Mouse (Mus musculus): ENCODE data around the gene Fam214a. TPM values are rescaled to one million over a fixed set of nuclear protein-coding genes. Genes with fewer than 3 reads are reported as not detected.
A peak's percentile ranks its signal among the peaks of the same experiment; 100 is the strongest.

The Fam214a gene
- polyA plus RNA-seq, 1 experiment from 2014 or later, result 2.1 TPM

- Histone ChIP-seq H3K9me3 (replicated peaks) (no peaks in the 10 kb centered on the region), H3K4me2 (no peak overlapping the region), H3K4me3 (replicated peaks) (no peak overlapping the region), H3K9ac (no peak overlapping the region), H3K36me3 (replicated peaks) (peaks cover 3% of the 10 kb centered on the region; the same call in 1 of the 2 replicates), H3K27me3 (no peaks in the 10 kb centered on the region), H3K4me1 (replicated peaks) (no peaks in the 10 kb centered on the region), H3K27ac (replicated peaks) (no peak overlapping the region)
- no peak for ATAC-seq (ENCODE audit: insufficient read depth)
- WGBS (ENCODE audit: insufficient replicate concordance), result 60% methylated on average over 5 of the region's 5 CpGs
These were observed 49.0 kb downstream of the Fam214a start for GRCm38 (mm10) chr9:75001611-75002204.

DNA sequence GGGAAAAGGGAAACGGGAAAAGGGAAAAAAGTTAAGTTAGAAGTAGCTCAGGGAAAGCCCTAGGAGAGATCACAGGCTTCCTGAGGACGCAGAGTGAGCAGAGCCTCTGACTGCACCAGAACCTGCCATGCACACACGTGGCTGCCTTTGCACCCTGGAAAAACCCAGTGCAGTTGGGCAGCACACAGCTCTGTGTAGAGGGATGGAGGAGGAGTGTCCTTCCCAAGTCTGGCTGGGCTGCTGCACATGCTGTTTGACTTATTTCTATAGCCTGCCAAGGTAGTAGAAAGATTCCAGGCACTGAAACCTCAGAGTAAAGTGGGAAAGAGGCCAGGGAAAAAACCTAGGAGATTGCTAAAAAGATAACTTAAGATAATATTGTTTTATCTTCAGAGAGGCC lies 49.6 kb downstream of the Fam214a start:
- no peaks in the 10 kb centered on the region for H3K4me1 ChIP-seq (replicated peaks)
- no peaks in the 10 kb centered on the region for H3K27me3 ChIP-seq
- H3K4me3 ChIP-seq (replicated peaks), result no peak overlapping the region
- 43% methylated on average over 3 of the region's 3 CpGs for WGBS (ENCODE audit: insufficient replicate concordance)
- peaks cover 3% of the 10 kb centered on the region; the same call in 1 of the 2 replicates for H3K36me3 ChIP-seq (replicated peaks)
- H3K27ac ChIP-seq (replicated peaks), result no peak overlapping the region
- ATAC-seq (ENCODE audit: insufficient read depth), result no peak
- H3K4me2 ChIP-seq, result no peak overlapping the region
- no peaks in the 10 kb centered on the region for H3K9me3 ChIP-seq (replicated peaks)
- no peak overlapping the region for H3K9ac ChIP-seq

GRCm38 (mm10) chr9:75004203-75004602 lies 51.5 kb downstream of the Fam214a start:
- H3K4me1 ChIP-seq (replicated peaks), result no peaks in the 10 kb centered on the region
- H3K27me3 ChIP-seq, result no peaks in the 10 kb centered on the region
- H3K4me3 ChIP-seq (replicated peaks), result no peak overlapping the region
- peaks cover 3% of the 10 kb centered on the region; the same call in 1 of the 2 replicates for H3K36me3 ChIP-seq (replicated peaks)
- WGBS (ENCODE audit: insufficient replicate concordance), result 81% methylated on average over 10 of the region's 10 CpGs
- no peak for ATAC-seq (ENCODE audit: insufficient read depth)
- H3K9ac ChIP-seq, result no peak overlapping the region
- no peaks in the 10 kb centered on the region for H3K9me3 ChIP-seq (replicated peaks)
- H3K4me2 ChIP-seq, result no peak overlapping the region
- no peak overlapping the region for H3K27ac ChIP-seq (replicated peaks)

DNA sequence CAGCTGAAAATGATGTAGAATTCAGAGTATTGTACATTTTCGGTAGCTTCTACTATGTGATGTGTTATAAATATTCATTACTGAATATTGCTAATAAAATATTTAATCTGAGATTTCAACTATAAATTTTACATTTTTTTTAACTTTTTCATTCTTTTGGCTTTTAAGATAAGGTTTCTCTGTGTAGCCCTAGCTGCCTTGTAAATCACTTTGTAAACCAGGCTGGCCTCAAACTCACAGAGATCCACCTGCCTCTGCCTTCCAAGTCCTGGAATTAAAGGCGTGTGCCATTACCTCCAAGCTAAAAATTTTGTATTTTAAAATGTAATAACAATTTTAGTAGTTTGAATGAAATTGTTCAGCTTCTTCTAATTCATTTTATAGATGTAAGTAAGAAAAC lies 63.9 kb downstream of the Fam214a start:
- H3K4me1 ChIP-seq (replicated peaks), result no peaks in the 10 kb centered on the region
- H3K4me2 ChIP-seq, result no peak overlapping the region
- ATAC-seq (ENCODE audit: insufficient read depth), result no peak
- H3K27ac ChIP-seq (replicated peaks), result no peak overlapping the region
- no peaks in the 10 kb centered on the region for H3K27me3 ChIP-seq
- no peak overlapping the region for H3K4me3 ChIP-seq (replicated peaks)
- no peaks in the 10 kb centered on the region for H3K9me3 ChIP-seq (replicated peaks)
- no peaks in the 10 kb centered on the region for H3K36me3 ChIP-seq (replicated peaks)
- WGBS (ENCODE audit: insufficient replicate concordance), result 68% methylated on average over 2 of the region's 2 CpGs
- no peak overlapping the region for H3K9ac ChIP-seq

DNA sequence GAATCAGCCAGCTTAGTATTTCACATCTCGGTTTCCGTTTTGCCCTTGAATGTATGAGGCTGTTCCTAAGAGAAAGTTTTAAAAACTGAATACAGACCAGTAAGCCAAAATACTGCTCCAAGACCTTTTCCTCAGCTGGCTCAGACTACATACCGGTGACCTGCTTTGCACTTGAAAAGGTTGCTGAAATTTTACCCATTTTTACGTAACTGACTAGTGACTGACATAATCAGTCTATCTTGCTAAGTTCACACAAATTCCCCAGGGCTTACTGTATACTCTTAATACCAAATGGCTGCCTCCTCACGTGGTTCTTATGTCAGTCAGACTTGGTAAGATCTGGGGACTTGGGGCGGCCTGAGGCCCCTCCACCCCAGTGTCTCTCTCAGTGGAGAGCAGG lies 66.5 kb downstream of the Fam214a start:
- Histone ChIP-seq H3K4me3 (replicated peaks) (no peak overlapping the region), H3K9me3 (replicated peaks) (no peaks in the 10 kb centered on the region), H3K4me1 (replicated peaks) (peaks cover 6% of the 10 kb centered on the region), H3K4me2 (no peak overlapping the region), H3K27me3 (no peaks in the 10 kb centered on the region), H3K9ac (no peak overlapping the region), H3K36me3 (replicated peaks) (no peaks in the 10 kb centered on the region), H3K27ac (replicated peaks) (no peak overlapping the region)
- 66% methylated on average over 6 of the region's 6 CpGs for WGBS (ENCODE audit: insufficient replicate concordance)
- ATAC-seq (ENCODE audit: insufficient read depth), result no peak

GRCm38 (mm10) chr9:75019592-75019991 lies 66.9 kb downstream of the Fam214a start:
- H3K4me1 ChIP-seq (replicated peaks), result peaks cover 9% of the 10 kb centered on the region
- 80% methylated on average over 3 of the region's 3 CpGs for WGBS (ENCODE audit: insufficient replicate concordance)
- H3K27ac ChIP-seq (replicated peaks), result no peak overlapping the region
- no peak overlapping the region for H3K4me3 ChIP-seq (replicated peaks)
- ATAC-seq (ENCODE audit: insufficient read depth), result no peak
- no peaks in the 10 kb centered on the region for H3K27me3 ChIP-seq
- no peaks in the 10 kb centered on the region for H3K36me3 ChIP-seq (replicated peaks)
- no peaks in the 10 kb centered on the region for H3K9me3 ChIP-seq (replicated peaks)
- H3K9ac ChIP-seq, result no peak overlapping the region
- H3K4me2 ChIP-seq, result no peak overlapping the region

GRCm38 (mm10) chr9:75020561-75020960 lies 67.9 kb downstream of the Fam214a start:
- no peak overlapping the region for H3K9ac ChIP-seq
- no peak overlapping the region for H3K4me2 ChIP-seq
- ATAC-seq (ENCODE audit: insufficient read depth), result no peak
- WGBS (ENCODE audit: insufficient replicate concordance), result 55% methylated on average over 4 of the region's 4 CpGs
- H3K27me3 ChIP-seq, result no peaks in the 10 kb centered on the region
- H3K36me3 ChIP-seq (replicated peaks), result no peaks in the 10 kb centered on the region
- H3K4me1 ChIP-seq (replicated peaks), result peaks cover 9% of the 10 kb centered on the region
- H3K4me3 ChIP-seq (replicated peaks), result no peak overlapping the region
- H3K9me3 ChIP-seq (replicated peaks), result no peaks in the 10 kb centered on the region
- no peak overlapping the region for H3K27ac ChIP-seq (replicated peaks)

DNA sequence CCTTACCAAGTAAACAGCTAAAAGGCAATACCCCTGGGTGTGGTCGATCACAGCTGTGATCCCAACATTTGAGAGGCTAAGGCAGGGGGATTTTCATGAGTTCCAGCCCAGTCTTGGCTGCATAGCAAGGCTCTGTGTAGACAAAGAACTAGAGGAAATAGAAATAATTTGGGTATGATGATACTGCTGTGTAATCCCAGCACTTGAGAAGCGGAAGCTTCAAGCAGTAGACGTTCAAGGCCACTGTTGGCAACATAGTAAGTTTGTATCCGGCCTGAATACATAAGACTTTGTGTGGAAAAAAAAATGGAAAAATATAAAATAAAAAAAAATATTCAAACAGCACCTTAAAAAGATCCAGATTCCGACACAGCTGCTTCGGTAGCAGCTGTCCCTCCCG lies 69.9 kb downstream of the Fam214a start:
- no peak overlapping the region for H3K4me2 ChIP-seq
- no peak overlapping the region for H3K4me3 ChIP-seq (replicated peaks)
- no peak for ATAC-seq (ENCODE audit: insufficient read depth)
- no peaks in the 10 kb centered on the region for H3K27me3 ChIP-seq
- H3K9me3 ChIP-seq (replicated peaks), result no peaks in the 10 kb centered on the region
- WGBS (ENCODE audit: insufficient replicate concordance), result 71% methylated on average over 7 of the region's 7 CpGs
- no peak overlapping the region for H3K9ac ChIP-seq
- peaks cover 9% of the 10 kb centered on the region for H3K4me1 ChIP-seq (replicated peaks)
- H3K27ac ChIP-seq (replicated peaks), result no peak overlapping the region
- no peaks in the 10 kb centered on the region for H3K36me3 ChIP-seq (replicated peaks)

DNA sequence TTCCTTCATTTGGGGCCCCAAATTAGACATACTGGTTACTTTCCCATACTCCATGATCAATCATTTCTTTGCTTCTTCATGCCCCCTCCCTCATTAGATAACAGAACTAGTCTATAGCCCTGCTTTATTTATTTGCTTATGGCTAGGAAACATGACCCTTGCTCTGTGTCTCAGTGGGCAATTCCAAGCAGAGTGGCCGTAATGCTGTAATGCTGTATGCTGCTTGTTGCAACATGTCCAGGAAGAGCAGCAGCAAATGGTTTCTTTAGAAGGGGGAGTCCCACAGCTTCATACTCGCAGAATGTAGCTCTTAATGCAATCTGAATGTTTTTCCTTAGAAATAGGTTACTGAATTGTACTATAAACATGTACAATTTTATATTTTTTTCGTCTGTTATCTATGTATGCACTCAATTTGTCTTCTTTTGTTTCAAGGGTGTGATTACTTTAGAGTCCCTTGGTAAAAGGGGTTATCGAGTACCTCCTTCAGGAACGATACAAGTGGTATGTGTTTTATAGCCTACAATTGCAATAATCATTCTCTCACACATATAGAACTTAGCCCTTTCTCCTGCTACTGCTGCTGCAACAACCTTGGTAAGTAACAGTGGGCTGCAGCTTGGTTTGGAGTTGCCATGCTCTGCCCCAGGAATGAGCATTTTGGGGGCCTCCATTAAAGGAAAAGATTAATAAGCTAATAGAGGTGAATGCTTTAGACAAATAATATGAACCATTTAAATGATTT lies 70.6 kb downstream of the Fam214a start:
- Histone ChIP-seq H3K9ac (no peak overlapping the region), H3K9me3 (replicated peaks) (no peaks in the 10 kb centered on the region), H3K4me3 (replicated peaks) (no peak overlapping the region), H3K4me1 (replicated peaks) (peaks cover 9% of the 10 kb centered on the region), H3K36me3 (replicated peaks) (no peaks in the 10 kb centered on the region), H3K27me3 (no peaks in the 10 kb centered on the region), H3K4me2 (no peak overlapping the region), H3K27ac (replicated peaks) (no peak overlapping the region)
- ATAC-seq (ENCODE audit: insufficient read depth), result peak; percentile 37; the same call in 1 of the 2 replicates
- 58% methylated on average over 5 of the region's 5 CpGs for WGBS (ENCODE audit: insufficient replicate concordance)

DNA sequence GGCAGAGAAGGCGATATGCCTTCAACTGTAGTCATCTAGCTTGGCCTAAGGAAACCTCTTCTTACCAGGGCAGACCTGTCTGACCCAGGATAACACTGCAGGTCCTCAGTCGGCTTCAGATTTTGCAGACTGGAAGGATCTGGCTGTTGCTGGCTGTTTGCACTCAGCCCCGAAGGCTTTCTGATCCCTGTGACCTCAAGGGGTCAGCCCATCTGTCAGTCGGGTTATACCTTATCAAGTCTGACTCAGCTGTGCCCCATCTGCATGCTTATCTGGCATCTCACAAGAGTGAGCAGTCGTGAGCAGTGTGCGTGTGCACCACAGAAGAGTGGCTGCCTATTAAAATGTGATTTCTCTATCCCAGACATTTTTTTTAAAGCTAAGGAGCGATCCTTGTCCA lies 71.4 kb downstream of the Fam214a start:
- H3K36me3 ChIP-seq (replicated peaks), result no peaks in the 10 kb centered on the region
- H3K9ac ChIP-seq, result no peak overlapping the region
- H3K27me3 ChIP-seq, result no peaks in the 10 kb centered on the region
- H3K4me1 ChIP-seq (replicated peaks), result peaks cover 9% of the 10 kb centered on the region
- peak; percentile 60 for ATAC-seq (ENCODE audit: insufficient read depth)
- no peak overlapping the region for H3K27ac ChIP-seq (replicated peaks)
- no peak overlapping the region for H3K4me3 ChIP-seq (replicated peaks)
- 31% methylated on average over 7 of the region's 7 CpGs for WGBS (ENCODE audit: insufficient replicate concordance)
- no peaks in the 10 kb centered on the region for H3K9me3 ChIP-seq (replicated peaks)
- H3K4me2 ChIP-seq, result no peak overlapping the region

GRCm38 (mm10) chr9:75025689-75026088 lies 73.0 kb downstream of the Fam214a start:
- H3K9ac ChIP-seq, result no peak overlapping the region

More at GRCm38 (mm10) chr9:75025689-75026088, 73.0 kb downstream of the Fam214a start:
- Histone ChIP-seq H3K4me1 (replicated peaks) (peaks cover 9% of the 10 kb centered on the region), H3K4me2 (no peak overlapping the region), H3K36me3 (replicated peaks) (no peaks in the 10 kb centered on the region), H3K27ac (replicated peaks) (no peak overlapping the region), H3K9me3 (replicated peaks) (no peaks in the 10 kb centered on the region), H3K4me3 (replicated peaks) (no peak overlapping the region), H3K27me3 (no peaks in the 10 kb centered on the region)
- no peak for ATAC-seq (ENCODE audit: insufficient read depth)
- WGBS (ENCODE audit: insufficient replicate concordance), result 59% methylated on average over 6 of the region's 6 CpGs

Measured in liver, embryonic 15.5 days (tissue).